Mouse (Mus musculus) heart, embryonic 14.5 days (tissue): Measurements from ENCODE around the gene Pkd1l2. TPM values are rescaled to one million over a fixed set of nuclear protein-coding genes. Genes with fewer than 3 reads are reported as not detected.
A peak's percentile ranks its signal among the peaks of the same experiment; 100 is the strongest.

ENCODE experiments used
- ATAC-seq: fragments of 200-750 bp; cut with Nextera tagmentation; 2 replicates; pipeline ENCODE4 v1.8.0; 2017; ENCODE audit warnings: low read depth, moderate TSS enrichment; ENCODE audit not compliant: insufficient number of reproducible peaks, insufficient read depth, low FRiP score
- H3K27ac ChIP-seq, 2 experiments: fragments of 200-500 bp in 1 of 2; fragments of 300-500 bp in 1 of 2; sonication (generic) in 1 of 2; replicated peaks in 1 of 2; 2 replicates each; pipeline ENCODE4 v1.5.1; 2012 to 2014; ENCODE audit warnings: low read depth in 2 of 2, low read length in 2 of 2, control low read depth in 1 of 2, mild to moderate bottlenecking in 1 of 2, mixed read lengths in 1 of 2; ENCODE audit not compliant: control insufficient read depth in 1 of 2, insufficient read depth in 1 of 2
- H3K27me3 ChIP-seq: fragments of 300-500 bp; sonication (generic); 2 replicates; pipeline ENCODE4 v1.6.1; 2014; ENCODE audit warnings: mild to moderate bottlenecking, low read length, control low read depth; ENCODE audit not compliant: control insufficient read depth, insufficient read depth
- H3K36me3 ChIP-seq: fragments of 300-500 bp; sonication (generic); 2 replicates; pipeline ENCODE4 v1.6.1; 2014; ENCODE audit warnings: mild to moderate bottlenecking, control low read depth, low read length, mixed read lengths; ENCODE audit not compliant: control insufficient read depth, insufficient read depth
- H3K4me1 ChIP-seq, 2 experiments: fragments of 200-500 bp in 1 of 2; fragments of 300-500 bp in 1 of 2; sonication (generic) in 1 of 2; 2 replicates each; pipeline ENCODE4 v1.6.1; 2012 to 2014; ENCODE audit warnings: low read length in 2 of 2, control low read depth in 1 of 2, mixed read lengths in 1 of 2; ENCODE audit not compliant: control insufficient read depth in 2 of 2, insufficient read depth in 2 of 2
- H3K4me2 ChIP-seq: fragments of 300-500 bp; sonication (generic); 2 replicates; pipeline ENCODE4 v1.6.1; 2014; ENCODE audit warnings: mild to moderate bottlenecking, low read length
- H3K4me3 ChIP-seq, 2 experiments: fragments of 200-500 bp in 1 of 2; fragments of 300-500 bp in 1 of 2; sonication (generic) in 1 of 2; 2 replicates each; pipeline ENCODE4 v1.5.1; 2012 to 2014; ENCODE audit warnings: low read length in 2 of 2, mild to moderate bottlenecking in 2 of 2, control low read depth in 1 of 2, low read depth in 1 of 2, moderate library complexity in 1 of 2; ENCODE audit not compliant: control insufficient read depth in 1 of 2, insufficient read depth in 1 of 2
- H3K9ac ChIP-seq: fragments of 300-500 bp; sonication (generic); 2 replicates; pipeline ENCODE4 v1.6.1; 2014; ENCODE audit warnings: mild to moderate bottlenecking, low read length
- H3K9me3 ChIP-seq: fragments of 300-500 bp; sonication (generic); 2 replicates; pipeline ENCODE4 v1.6.1; 2016; ENCODE audit warnings: low read length, control low read depth; ENCODE audit not compliant: control insufficient read depth
- WGBS: fragments of 180-500 bp; shearing (Covaris S2); extraction: QIAGEN DNeasy Blood & Tissue Kit; methylation state at CpG from one replicate; pipeline ENCODE4 v1.1.7; 2014; 5-methylcytosine and 5-hydroxymethylcytosine counted together
- polyA plus RNA-seq: library from polyadenylated mRNA; unstranded; fragments of >200 nt; fragmentation: Nextera tagmentation; extraction: Ambion mirVana; gene quantifications from 2 replicates; pipeline ENCODE4 v1.2.1, GENCODE M21; 2014

Pkd1l2 gene
- polyA plus RNA-seq, 1 experiment from 2014 or later: 0.14 TPM

DNA sequence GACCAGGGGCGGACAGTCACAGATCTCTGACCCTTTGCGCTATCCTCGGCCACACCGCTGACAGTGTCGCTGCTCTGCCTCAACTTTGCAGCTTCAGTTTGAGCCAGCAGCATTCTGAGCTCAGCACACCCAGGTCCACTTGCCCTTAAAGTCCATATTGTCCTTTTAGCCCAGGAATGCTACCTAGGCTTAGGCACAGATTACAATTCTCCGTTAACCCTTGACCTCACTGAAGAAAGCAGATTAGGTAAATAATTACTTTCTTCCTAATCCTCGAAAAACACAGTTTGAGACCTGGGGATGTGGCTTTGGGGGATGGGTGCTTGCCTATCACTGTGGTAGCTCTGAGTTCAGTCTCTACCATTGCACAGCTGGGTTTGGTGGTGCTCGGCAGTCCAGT lies 91.0 kb downstream of the Pkd1l2 start:
- Histone ChIP-seq H3K27me3 (no peaks in the 10 kb centered on the region), H3K4me1 (peaks cover 4 to 13% of the 10 kb centered on the region in 2 experiments), H3K27ac (no peak overlapping the region), H3K36me3 (peaks cover 17% of the 10 kb centered on the region), H3K9me3 (no peaks in the 10 kb centered on the region), H3K4me2 (no peak overlapping the region), H3K9ac (no peak overlapping the region), H3K4me3 (no peak overlapping the region)
- 89% methylated on average over 8 of the region's 8 CpGs for WGBS
- no peak for ATAC-seq

DNA sequence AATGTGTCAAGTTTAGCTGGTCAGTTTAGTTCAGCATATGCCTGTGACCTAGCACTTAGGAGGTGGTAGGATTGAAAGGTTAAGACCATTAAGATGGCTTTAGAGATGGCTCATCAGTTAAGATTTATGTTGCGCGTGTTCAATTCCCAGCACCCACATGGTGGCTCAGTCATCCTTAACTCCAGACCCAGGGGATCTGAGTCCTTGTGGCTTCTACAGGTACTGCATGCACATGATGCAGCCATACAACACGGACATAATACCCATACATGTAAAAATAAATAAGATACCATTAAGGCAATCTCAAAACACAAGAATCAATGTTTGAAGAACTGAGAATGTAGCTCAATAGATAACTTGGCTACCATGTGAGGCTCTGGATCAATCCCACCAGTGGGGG lies 92.4 kb downstream of the Pkd1l2 start:
- 92% methylated on average over 3 of the region's 3 CpGs for WGBS
- no peak overlapping the region for H3K4me2 ChIP-seq
- H3K4me1 ChIP-seq: peaks cover 4 to 13% of the 10 kb centered on the region in 2 experiments
- no peaks in the 10 kb centered on the region for H3K9me3 ChIP-seq
- H3K27ac ChIP-seq: no peak overlapping the region
- H3K4me3 ChIP-seq: no peak overlapping the region
- no peak overlapping the region for H3K9ac ChIP-seq
- H3K36me3 ChIP-seq: peaks cover 29% of the 10 kb centered on the region
- ATAC-seq: no peak
- H3K27me3 ChIP-seq: no peaks in the 10 kb centered on the region

DNA sequence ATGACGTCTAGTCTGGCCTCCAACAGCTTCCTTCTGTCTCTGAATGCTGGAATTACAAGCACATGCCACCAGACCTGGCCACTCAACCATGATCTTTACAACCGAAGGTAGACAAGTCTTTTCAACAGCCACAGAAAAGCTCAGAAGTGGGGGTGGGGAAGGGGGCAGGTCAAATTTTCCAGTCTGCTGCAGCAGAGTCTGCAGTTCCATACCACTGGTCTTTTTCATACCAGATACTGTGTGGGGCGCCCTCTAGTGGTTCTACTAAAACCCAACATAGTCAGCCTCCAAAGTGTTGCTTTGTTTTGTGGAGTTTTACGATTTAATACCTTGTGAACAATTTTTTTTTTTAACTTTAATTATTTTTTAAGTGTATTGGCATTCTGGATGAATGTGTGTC lies 102.1 kb downstream of the Pkd1l2 start:
- Histone ChIP-seq H3K27me3 (no peaks in the 10 kb centered on the region), H3K9me3 (no peaks in the 10 kb centered on the region), H3K4me2 (0 out of 2 replicates have a peak overlapping the region, but pooled peaks have one; percentile 11), H3K36me3 (peaks cover 28% of the 10 kb centered on the region), H3K27ac (no peak overlapping the region), H3K9ac (no peak overlapping the region), H3K4me1 (peaks cover 9 to 12% of the 10 kb centered on the region in 2 experiments), H3K4me3 (no peak overlapping the region)
- WGBS: 14% methylated on average over 4 of the region's 4 CpGs
- ATAC-seq: no peak

DNA sequence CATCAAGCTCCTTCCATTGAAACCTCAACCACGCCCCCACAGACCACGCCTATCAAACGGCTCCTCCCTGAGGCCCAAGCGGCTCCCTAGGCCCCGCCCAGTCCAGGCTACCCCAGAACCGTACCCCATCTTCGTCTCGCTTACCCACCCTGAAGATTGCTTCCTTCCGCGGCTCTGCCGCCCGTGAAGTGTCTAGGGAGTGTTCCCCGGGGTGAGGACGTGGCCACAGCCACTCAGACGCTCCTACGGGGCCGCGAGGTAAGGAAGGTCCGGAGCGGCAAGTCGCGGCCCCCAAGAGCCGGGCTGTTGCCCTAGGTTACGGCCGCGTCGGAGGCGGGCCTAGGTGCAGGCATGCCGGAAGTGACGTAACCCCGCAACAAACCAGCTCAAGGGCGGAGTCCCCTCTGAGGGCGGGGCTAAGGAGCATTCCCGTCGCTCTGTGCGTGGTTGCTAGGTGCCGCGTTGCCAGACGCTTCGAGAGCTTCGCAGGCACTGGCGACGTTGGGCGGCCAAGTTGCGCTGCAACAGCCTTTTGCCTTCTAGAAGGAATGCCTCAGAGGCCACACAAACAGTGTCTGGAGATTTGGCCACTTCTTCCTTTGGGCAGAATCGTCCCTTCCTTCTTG lies 103.5 kb downstream of the Pkd1l2 start, which contains the start of gene 1700030J22Rik:
TSS of gene 1700030J22Rik (minus strand) at position 329 of the 626 bp plus-strand sequence.
- Histone ChIP-seq H3K4me1 (peaks cover 9 to 12% of the 10 kb centered on the region in 2 experiments), H3K27ac (no peak within 1 kb of the TSS; a peak in 1 of 4 replicates), H3K27me3 (no peaks in the 10 kb centered on the region), H3K9ac (peak within 1 kb of the TSS; percentile 59), H3K36me3 (peaks cover 19% of the 10 kb centered on the region), H3K9me3 (no peaks in the 10 kb centered on the region), H3K4me3 (peak within 1 kb of the TSS; percentile 77 to 99), H3K4me2 (peak within 1 kb of the TSS; percentile 70)
- WGBS: under 1% methylated on average over 46 of the region's 46 CpGs
- peak; percentile 100 for ATAC-seq

DNA sequence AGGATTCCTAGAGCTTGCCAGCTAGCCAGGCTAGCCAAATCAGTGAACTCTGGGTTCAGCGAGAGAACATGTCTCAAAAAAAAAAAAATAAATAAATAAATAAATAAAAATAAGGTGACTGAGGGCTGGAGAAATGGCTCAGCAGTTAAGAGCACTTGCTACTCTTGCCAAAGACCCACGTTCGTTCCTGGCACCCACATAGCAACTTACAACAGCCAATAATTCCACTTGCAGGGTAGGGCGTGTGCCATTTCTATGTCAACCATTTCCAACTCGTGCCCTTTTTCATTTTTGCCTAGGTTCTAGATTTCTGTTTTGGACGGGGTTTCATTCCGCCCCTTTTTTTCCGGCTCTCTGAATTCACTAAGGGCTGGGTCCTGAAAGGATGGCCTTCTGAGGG lies 104.2 kb downstream of the Pkd1l2 start:
- 30% methylated on average over 8 of the region's 8 CpGs for WGBS

DNA sequence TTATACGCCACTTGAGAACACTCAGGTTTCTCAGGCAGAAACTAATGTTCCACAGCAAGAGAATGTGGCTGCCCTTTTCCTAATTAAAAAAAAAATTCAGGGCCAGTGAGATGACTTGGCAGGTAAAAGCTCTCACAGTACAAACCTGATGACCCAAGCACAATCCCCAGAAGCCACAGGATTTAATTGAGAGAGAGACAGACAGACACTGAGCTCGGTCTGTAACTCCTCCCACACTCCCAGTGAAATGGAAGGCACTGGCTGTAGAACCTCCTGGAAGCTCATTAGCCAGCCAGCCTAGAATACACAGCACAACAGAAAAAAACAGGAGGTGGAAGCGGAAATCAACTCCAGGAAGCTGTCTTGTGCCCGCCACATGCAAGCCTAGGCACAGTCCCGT lies 106.6 kb downstream of the Pkd1l2 start:
- Histone ChIP-seq H3K4me1 (peaks cover 9 to 12% of the 10 kb centered on the region in 2 experiments), H3K27ac (no peak overlapping the region), H3K9me3 (no peaks in the 10 kb centered on the region), H3K9ac (no peak overlapping the region), H3K27me3 (no peaks in the 10 kb centered on the region), H3K4me3 (no peak overlapping the region), H3K36me3 (no peaks in the 10 kb centered on the region), H3K4me2 (no peak overlapping the region)
- no peak for ATAC-seq
- WGBS: 56% methylated on average over 5 of the region's 5 CpGs

More for the DNA sequence above, 104.2 kb downstream of the Pkd1l2 start:
- Histone ChIP-seq H3K4me1 (peaks cover 9 to 12% of the 10 kb centered on the region in 2 experiments), H3K4me3 (peak overlapping the region; percentile 77 to 99), H3K4me2 (peak overlapping the region; percentile 70), H3K36me3 (peaks cover 13% of the 10 kb centered on the region), H3K27me3 (no peaks in the 10 kb centered on the region), H3K27ac (no peak overlapping the region), H3K9ac (peak overlapping the region; percentile 56; the same call in 1 of the 2 replicates), H3K9me3 (no peaks in the 10 kb centered on the region)
- ATAC-seq: no peak

DNA sequence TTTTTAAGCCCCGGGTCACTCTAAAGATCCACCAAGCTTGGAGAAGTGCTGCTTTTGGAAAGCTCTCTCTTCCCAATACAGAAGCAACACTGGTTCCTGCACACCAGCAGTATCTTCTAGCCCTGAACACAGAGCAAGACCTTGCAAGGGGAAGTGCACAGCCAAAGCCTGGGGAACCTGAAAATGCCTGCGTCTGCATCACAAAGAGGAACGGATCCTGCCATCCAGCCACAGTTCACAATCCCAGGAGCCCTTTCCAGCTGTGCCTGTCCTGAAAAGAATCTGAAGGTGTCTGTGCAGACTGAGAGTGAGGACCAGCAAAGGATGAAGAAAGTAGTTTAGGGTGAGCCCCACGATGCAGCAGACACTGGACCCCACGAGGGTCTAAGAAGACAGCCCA lies 107.2 kb downstream of the Pkd1l2 start:
- no peaks in the 10 kb centered on the region for H3K9me3 ChIP-seq
- H3K27me3 ChIP-seq: no peaks in the 10 kb centered on the region
- no peak overlapping the region for H3K4me3 ChIP-seq
- H3K36me3 ChIP-seq: no peaks in the 10 kb centered on the region
- H3K4me2 ChIP-seq: no peak overlapping the region
- H3K9ac ChIP-seq: no peak overlapping the region
- H3K4me1 ChIP-seq: peaks cover 8 to 11% of the 10 kb centered on the region in 2 experiments
- no peak overlapping the region for H3K27ac ChIP-seq
- no peak for ATAC-seq
- WGBS: 41% methylated on average over 5 of the region's 5 CpGs

DNA sequence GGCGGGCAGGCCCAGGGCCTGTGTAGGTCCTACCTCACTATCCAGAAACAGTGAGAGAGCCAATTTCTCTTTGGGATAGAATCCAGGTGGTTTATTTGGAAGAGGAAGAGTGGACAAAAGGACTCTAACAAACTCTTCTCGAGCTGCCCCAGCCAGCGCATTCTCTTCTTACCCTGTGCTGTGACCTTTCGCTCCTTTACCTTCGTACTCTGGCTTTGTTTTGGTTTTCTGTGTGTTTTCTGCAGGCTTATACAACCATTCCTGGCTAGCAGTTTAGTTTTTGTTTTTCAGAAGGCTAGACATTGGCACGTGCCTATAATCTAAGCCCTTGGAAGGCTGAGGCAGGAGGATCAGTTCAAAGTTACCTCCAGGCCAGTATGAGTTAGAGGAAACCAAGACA lies 112.7 kb downstream of the Pkd1l2 start:
- 87% methylated on average over 6 of the region's 6 CpGs for WGBS
- no peaks in the 10 kb centered on the region for H3K27me3 ChIP-seq

More for the DNA sequence above, 112.7 kb downstream of the Pkd1l2 start:
- Histone ChIP-seq H3K27ac (no peak overlapping the region), H3K36me3 (no peaks in the 10 kb centered on the region), H3K4me1 (no peaks in the 10 kb centered on the region), H3K9ac (no peak overlapping the region), H3K9me3 (no peaks in the 10 kb centered on the region), H3K4me3 (no peak overlapping the region), H3K4me2 (no peak overlapping the region)
- no peak for ATAC-seq
